Mouse (Mus musculus) lung, adult 2 months (tissue): ENCODE results near the gene Col23a1. TPM values are rescaled to one million over a fixed set of nuclear protein-coding genes. Genes with fewer than 3 reads are reported as not detected.

Source experiments
- DNase-seq: peaks from one replicate; pipeline ENCODE4 v3.0.0; 2022
- H3K4me1 ChIP-seq: fragments of 200-500 bp; 2 replicates; pipeline ENCODE4 v1.6.1; 2011; ENCODE audit warnings: low read length; ENCODE audit not compliant: control insufficient read depth, insufficient read depth
- H3K4me3 ChIP-seq: fragments of 200-500 bp; replicated peaks from 2 replicates; pipeline ENCODE3; 2011; ENCODE audit warnings: low read depth, mild to moderate bottlenecking, control low read depth, low read length; ENCODE audit errors: extremely low read depth
- CTCF ChIP-seq: fragments of 200-500 bp; IDR thresholded peaks from 2 replicates; pipeline ENCODE4 v1.5.1; 2011; ENCODE audit warnings: mild to moderate bottlenecking, low read length, control low read depth; ENCODE audit not compliant: insufficient read depth
- POLR2A ChIP-seq: fragments of 200-500 bp; IDR thresholded peaks from 2 replicates; pipeline ENCODE4 v1.6.1; 2011; ENCODE audit warnings: low read depth, mild to moderate bottlenecking, control low read depth, low read length, borderline replicate concordance; ENCODE audit errors: extremely low read depth
- WGBS: fragments of 180-500 bp; shearing (Covaris S2); methylation state at CpG from one replicate; pipeline ENCODE4 v1.1.7; 2018; 5-methylcytosine and 5-hydroxymethylcytosine counted together
- polyA plus RNA-seq: library from polyadenylated mRNA; depleted of rRNA; stranded (reverse); fragments of >200 nt; gene quantifications from 2 replicates; pipeline ENCODE4 v1.2.3, GENCODE M21; 2012

Gene Col23a1
- polyA plus RNA-seq, 1 experiment: 27.1 TPM

DNA sequence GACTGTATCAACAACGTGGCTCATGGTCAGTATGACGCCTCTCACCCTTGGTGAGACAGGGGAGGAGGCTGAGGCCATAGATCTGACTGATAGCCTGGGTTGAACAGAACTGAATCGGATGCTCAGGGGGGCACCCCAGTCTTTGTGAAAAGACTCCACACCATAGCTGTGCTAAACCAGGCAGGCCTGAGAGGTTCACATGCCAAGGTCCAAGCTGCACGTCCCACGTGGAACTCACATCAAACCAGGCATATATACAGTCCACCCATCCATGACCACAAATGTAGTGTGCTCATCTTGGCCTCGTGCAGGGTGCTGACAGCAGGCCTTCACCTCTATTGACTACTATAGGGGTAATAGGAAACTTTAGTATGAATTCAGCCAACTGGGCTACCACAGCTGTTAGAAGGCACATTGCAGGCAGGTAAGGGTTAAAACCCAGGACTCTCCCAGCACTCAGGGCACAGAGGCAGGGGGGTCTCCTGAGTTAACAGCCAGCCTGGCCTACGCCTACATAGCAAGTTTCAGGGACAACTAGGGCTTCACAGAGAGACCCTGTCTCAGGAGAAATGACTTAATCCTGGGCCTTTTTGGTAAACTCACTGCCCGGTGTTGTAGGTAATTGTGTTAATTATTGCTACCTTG is 296.0 kb downstream of the Col23a1 start:
- no peak for TF ChIP-seq CTCF
- no peak for TF ChIP-seq POLR2A
- 47% methylated on average over 8 of the region's 8 CpGs for WGBS
- no peak for DNase-seq
- Histone ChIP-seq H3K4me3 (no peak overlapping the region), H3K4me1 (peaks cover 11% of the 10 kb centered on the region)

GRCm38 (mm10) chr11:51586411-51586810 is 296.7 kb downstream of the Col23a1 start:
- Histone ChIP-seq H3K4me3 (no peak overlapping the region), H3K4me1 (peaks cover 16% of the 10 kb centered on the region)
- no peak for TF ChIP-seq POLR2A
- TF ChIP-seq CTCF: no peak
- WGBS: 91% methylated on average over 13 of the region's 13 CpGs
- no peak for DNase-seq

- TF ChIP-seq POLR2A (no peak), CTCF (no peak)
- no peak overlapping the region for H3K4me3 ChIP-seq
- 91% methylated on average over 1 of the region's 1 CpGs for WGBS
- peaks cover 17% of the 10 kb centered on the region for H3K4me1 ChIP-seq
- no peak for DNase-seq
Measured at GRCm38 (mm10) chr11:51587059-51587458, 297.3 kb downstream of the Col23a1 start.

DNA sequence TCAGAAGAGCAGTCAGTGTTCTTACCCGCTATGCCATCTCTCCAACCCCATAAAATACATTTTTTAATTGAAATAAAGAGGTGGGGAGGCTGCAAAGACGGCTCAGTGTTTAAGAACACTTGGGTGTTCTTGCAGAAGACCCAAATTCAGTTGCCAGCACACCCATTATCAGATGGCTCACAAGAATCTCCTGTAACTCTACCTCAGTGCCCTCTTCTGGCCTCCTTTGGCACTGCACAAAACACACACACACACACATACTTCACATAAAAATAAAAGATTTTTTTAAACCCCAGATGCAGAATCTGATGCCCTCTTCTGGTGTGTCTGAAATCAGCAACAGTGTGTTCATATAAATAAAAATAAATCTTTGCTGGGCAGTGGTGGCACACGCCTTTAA is 299.1 kb downstream of the Col23a1 start:
- 94% methylated on average over 3 of the region's 3 CpGs for WGBS

DNA sequence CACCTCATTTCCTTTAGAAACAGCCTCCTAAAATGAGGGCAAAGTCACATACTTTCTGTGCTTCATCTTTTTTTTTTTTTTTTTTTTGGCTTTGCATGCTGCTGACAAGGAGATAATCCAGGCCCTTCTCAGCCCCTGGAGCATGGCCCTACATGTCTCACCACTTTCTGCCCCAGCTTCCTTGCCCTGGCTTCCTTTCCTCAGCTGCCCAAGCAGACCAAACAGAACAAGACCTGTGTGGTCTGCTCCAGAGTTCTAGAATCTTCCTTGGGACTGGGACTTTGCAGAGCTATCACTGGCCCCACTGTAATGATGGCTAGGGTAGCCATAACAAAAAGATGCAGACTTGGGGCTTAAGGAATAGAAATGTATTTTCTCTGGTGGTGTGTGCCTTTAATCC is 300.3 kb downstream of the Col23a1 start:
- H3K4me1 ChIP-seq: peaks cover 11% of the 10 kb centered on the region
- H3K4me3 ChIP-seq: no peak overlapping the region
- TF ChIP-seq CTCF (no peak), POLR2A (no peak)
- DNase-seq: no peak

More for the DNA sequence above, 299.1 kb downstream of the Col23a1 start:
- H3K4me3 ChIP-seq: no peak overlapping the region
- DNase-seq: no peak
- TF ChIP-seq CTCF (no peak), POLR2A (no peak)
- H3K4me1 ChIP-seq: peaks cover 13% of the 10 kb centered on the region

- no peak overlapping the region for H3K4me3 ChIP-seq
- DNase-seq: no peak
- 21% methylated on average over 7 of the region's 7 CpGs for WGBS
- TF ChIP-seq CTCF (no peak), POLR2A (no peak)
- peaks cover 5% of the 10 kb centered on the region; the same call in 1 of the 2 replicates for H3K4me1 ChIP-seq
Measured at GRCm38 (mm10) chr11:51591168-51591567, 301.4 kb downstream of the Col23a1 start.

DNA sequence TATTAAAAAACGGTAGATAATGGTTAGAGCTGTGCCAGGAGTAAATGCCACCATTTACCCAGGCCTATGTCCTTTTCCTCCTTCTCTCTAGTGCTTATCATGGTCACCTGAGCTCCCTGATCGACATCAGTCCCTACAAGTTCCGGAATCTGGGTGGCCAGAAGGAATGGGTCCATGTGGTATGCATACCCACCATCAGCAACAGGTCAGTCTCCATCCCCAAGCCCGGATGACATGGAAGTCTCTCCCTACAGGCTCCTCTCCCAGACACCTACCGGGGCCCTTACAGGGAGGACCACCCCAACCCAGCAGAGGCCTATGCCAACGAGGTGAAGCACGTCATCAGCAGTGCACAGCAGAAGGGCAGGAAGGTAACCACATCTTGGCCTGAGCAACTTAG is 302.2 kb downstream of the Col23a1 start:
- WGBS: 87% methylated on average over 7 of the region's 7 CpGs
- H3K4me3 ChIP-seq: no peak overlapping the region
- peaks cover 5% of the 10 kb centered on the region; the same call in 1 of the 2 replicates for H3K4me1 ChIP-seq
- DNase-seq: no peak
- TF ChIP-seq CTCF (no peak), POLR2A (no peak)

- Histone ChIP-seq H3K4me3 (no peak overlapping the region), H3K4me1 (peaks cover 5% of the 10 kb centered on the region; the same call in 1 of the 2 replicates)
- WGBS: 93% methylated on average over 4 of the region's 4 CpGs
- TF ChIP-seq CTCF (no peak), POLR2A (no peak)
- no peak for DNase-seq
Measured at GRCm38 (mm10) chr11:51593368-51593767, 303.6 kb downstream of the Col23a1 start.

DNA sequence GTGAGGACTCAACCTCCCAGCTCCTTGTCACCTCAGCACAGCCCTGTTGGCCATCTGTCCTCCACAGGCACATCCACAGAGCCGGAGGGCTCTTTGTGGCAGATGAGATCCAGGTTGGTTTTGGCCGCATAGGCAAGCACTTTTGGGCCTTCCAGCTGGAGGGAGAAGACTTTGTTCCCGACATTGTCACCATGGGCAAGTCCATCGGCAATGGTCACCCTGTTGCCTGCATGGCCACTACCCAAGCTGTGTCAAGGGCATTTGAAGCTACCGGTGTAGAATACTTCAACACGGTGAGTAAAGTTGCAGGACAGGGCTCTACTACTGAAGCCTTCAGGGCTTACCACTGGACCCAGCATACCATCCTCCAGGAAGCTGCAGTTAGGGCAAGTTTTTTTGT is 304.1 kb downstream of the Col23a1 start:
- TF ChIP-seq CTCF (no peak), POLR2A (no peak)
- DNase-seq: no peak
- 82% methylated on average over 6 of the region's 6 CpGs for WGBS
- Histone ChIP-seq H3K4me3 (no peak overlapping the region), H3K4me1 (peaks cover 5% of the 10 kb centered on the region; the same call in 1 of the 2 replicates)

GRCm38 (mm10) chr11:51594715-51595350 is 305.1 kb downstream of the Col23a1 start:
- peaks cover 5% of the 10 kb centered on the region; the same call in 1 of the 2 replicates for H3K4me1 ChIP-seq
- DNase-seq: no peak
- H3K4me3 ChIP-seq: no peak overlapping the region
- TF ChIP-seq CTCF: no peak
- TF ChIP-seq POLR2A: no peak
- 46% methylated on average over 3 of the region's 3 CpGs for WGBS
